Mouse (Mus musculus): ENCODE results near the gene Vav1. TPM values are rescaled to one million over a fixed set of nuclear protein-coding genes. Genes with fewer than 3 reads are reported as not detected.
A peak's percentile ranks its signal among the peaks of the same experiment; 100 is the strongest.

The Vav1 gene
- total and polyA plus RNA-seq, 3 experiments = 86.7 to 99.6 TPM; not detected in 1

- TF ChIP-seq RCOR1 (IDR thresholded peaks at IDR 0.05; ENCODE audit: low read depth, low read length) (0 out of 2 replicates have a peak, but pooled peaks have one; percentile 20), EP300 (IDR thresholded peaks at IDR 0.05; ENCODE audit: low read depth in 1 of 2, low read length in 2 of 2) (peak in 1 of 2 experiments; percentile 50; a peak in 2 of 4 replicates), ETS1 (IDR thresholded peaks at IDR 0.05; ENCODE audit: low read depth, low read length) (peak; percentile 63; the same call in 1 of the 2 replicates), ZMIZ1 (IDR thresholded peaks at IDR 0.05; ENCODE audit: low read depth, low read length) (no peak), SMC3 (IDR thresholded peaks at IDR 0.05; ENCODE audit: low read depth, low read length) (no peak), ZC3H11A (IDR thresholded peaks at IDR 0.05; ENCODE audit: low read depth, low read length) (no peak), SIN3A (IDR thresholded peaks at IDR 0.05; ENCODE audit: low read length) (peak; percentile 66), MAFK (IDR thresholded peaks at IDR 0.05; ENCODE audit: borderline replicate concordance, low read depth, low read length) (no peak), RAD21 (IDR thresholded peaks at IDR 0.05; ENCODE audit: low read depth, low read length) (no peak), NELFE (IDR thresholded peaks at IDR 0.05; ENCODE audit: low read depth, low read length) (no peak), ELF1 (IDR thresholded peaks at IDR 0.05; ENCODE audit: low read depth, low read length) (peak; percentile 23; the same call in 1 of the 2 replicates)
- H3K79me2 ChIP-seq (ENCODE audit: control insufficient read depth, insufficient read depth, low read length, poor library complexity) = peaks cover 56% of the 10 kb centered on the region
- no peaks in the 10 kb centered on the region for H3K9me3 ChIP-seq (replicated peaks; ENCODE audit: insufficient read depth, low read length)
- H3K4me3 ChIP-seq (ENCODE audit: control insufficient read depth in 1 of 2, insufficient read depth in 1 of 2, low read depth in 2 of 2, low read length in 2 of 2) = no peak overlapping the region
- peaks cover 7 to 25% of the 10 kb centered on the region in 2 experiments for H3K4me1 ChIP-seq (ENCODE audit: control insufficient read depth in 1 of 2, insufficient read depth in 2 of 2, low read length in 2 of 2)
- peak overlapping the region; percentile 39; the same call in 1 of the 2 replicates for H3K27ac ChIP-seq (ENCODE audit: control insufficient read depth, low read depth, low read length)
- H3K9ac ChIP-seq (ENCODE audit: control insufficient read depth, low read depth, low read length, poor library complexity, severe bottlenecking) = no peak overlapping the region
- peak; percentile 61 for DNase-seq (ENCODE audit: low read depth, low spot score)
- peaks cover 3 to 29% of the 10 kb centered on the region in 2 experiments; a peak in 3 of 4 replicates for H3K36me3 ChIP-seq (ENCODE audit: control insufficient read depth in 1 of 2, insufficient read depth in 2 of 2, low read length in 2 of 2)
- no peaks in the 10 kb centered on the region for H3K27me3 ChIP-seq (ENCODE audit: control insufficient read depth in 1 of 2, insufficient read depth in 2 of 2, low read length in 2 of 2)
Measured at GRCm38 (mm10) chr17:57285077-57285476, 6.2 kb downstream of the Vav1 start.

DNA sequence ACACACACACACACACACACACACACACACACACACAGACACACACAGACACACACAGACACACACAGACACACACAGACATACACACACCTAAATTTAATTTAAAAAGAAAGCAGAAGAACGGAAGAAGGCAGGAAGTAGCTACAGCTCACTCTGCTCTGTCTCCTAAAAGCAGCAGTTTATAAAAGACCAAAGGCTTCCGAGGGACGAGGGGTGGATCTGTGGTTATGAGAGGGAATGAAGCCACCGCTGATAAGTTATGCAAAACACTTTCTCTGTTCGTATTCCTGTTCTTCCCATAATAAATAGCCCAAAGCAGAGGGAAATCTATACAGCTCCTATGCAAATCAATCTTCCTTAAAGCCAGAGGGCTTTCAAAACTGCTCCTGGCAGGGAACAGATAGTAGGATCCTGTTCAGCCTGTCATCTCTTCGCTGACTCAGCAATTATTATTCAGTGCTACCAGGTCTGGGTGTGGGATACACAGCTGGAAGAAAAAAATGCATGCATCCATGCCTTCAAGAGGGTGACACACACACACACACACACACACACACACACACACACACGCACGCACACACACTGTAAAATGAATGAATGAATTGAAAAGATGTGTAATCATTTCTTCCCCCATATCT lies 7.9 kb downstream of the Vav1 start:
- no peak overlapping the region for H3K27ac ChIP-seq (ENCODE audit: control insufficient read depth, low read depth, low read length)
- peak; percentile 31 for DNase-seq (ENCODE audit: low read depth, low spot score)

More for the DNA sequence above, 7.9 kb downstream of the Vav1 start:
- H3K9ac ChIP-seq (ENCODE audit: control insufficient read depth, low read depth, low read length, poor library complexity, severe bottlenecking) = no peak overlapping the region
- no peaks in the 10 kb centered on the region for H3K9me3 ChIP-seq (replicated peaks; ENCODE audit: insufficient read depth, low read length)
- no peaks in the 10 kb centered on the region for H3K27me3 ChIP-seq (ENCODE audit: control insufficient read depth in 1 of 2, insufficient read depth in 2 of 2, low read length in 2 of 2)
- H3K4me3 ChIP-seq (ENCODE audit: control insufficient read depth in 1 of 2, insufficient read depth in 1 of 2, low read depth in 2 of 2, low read length in 2 of 2) = no peak overlapping the region
- TF ChIP-seq MAX (IDR thresholded peaks at IDR 0.05; ENCODE audit: low read length) = no peak
- TF ChIP-seq SIN3A (IDR thresholded peaks at IDR 0.05; ENCODE audit: low read length) = 0 out of 2 replicates have a peak, but pooled peaks have one; percentile 29
- 0 out of 2 replicates have a peak, but pooled peaks have one; percentile 10 for TF ChIP-seq ETS1 (IDR thresholded peaks at IDR 0.05; ENCODE audit: low read depth, low read length)
- 0 out of 2 replicates have a peak, but pooled peaks have one; percentile 15 for TF ChIP-seq NELFE (IDR thresholded peaks at IDR 0.05; ENCODE audit: low read depth, low read length)
- no peak for TF ChIP-seq POLR2A (IDR thresholded peaks at IDR 0.05; ENCODE audit: control insufficient read depth in 1 of 2, insufficient read depth in 1 of 2, low read depth in 1 of 2, low read length in 2 of 2, poor library complexity in 1 of 2)
- peak; percentile 99 for TF ChIP-seq MAFK (IDR thresholded peaks at IDR 0.05; ENCODE audit: borderline replicate concordance, low read depth, low read length)
- no peak for TF ChIP-seq KAT2A (conservative IDR thresholded peaks at IDR 0.05; ENCODE audit: low read depth, low read length)
- H3K79me2 ChIP-seq (ENCODE audit: control insufficient read depth, insufficient read depth, low read length, poor library complexity) = peaks cover 55% of the 10 kb centered on the region
- peaks cover 5 to 31% of the 10 kb centered on the region in 2 experiments for H3K4me1 ChIP-seq (ENCODE audit: control insufficient read depth in 1 of 2, insufficient read depth in 2 of 2, low read length in 2 of 2)
- H3K36me3 ChIP-seq (ENCODE audit: control insufficient read depth in 1 of 2, insufficient read depth in 2 of 2, low read length in 2 of 2) = peaks cover 3 to 28% of the 10 kb centered on the region in 2 experiments

All from MEL (cell line).